ENCODE assay signal across 16 mouse cellular contexts in the genomic region with DNA sequence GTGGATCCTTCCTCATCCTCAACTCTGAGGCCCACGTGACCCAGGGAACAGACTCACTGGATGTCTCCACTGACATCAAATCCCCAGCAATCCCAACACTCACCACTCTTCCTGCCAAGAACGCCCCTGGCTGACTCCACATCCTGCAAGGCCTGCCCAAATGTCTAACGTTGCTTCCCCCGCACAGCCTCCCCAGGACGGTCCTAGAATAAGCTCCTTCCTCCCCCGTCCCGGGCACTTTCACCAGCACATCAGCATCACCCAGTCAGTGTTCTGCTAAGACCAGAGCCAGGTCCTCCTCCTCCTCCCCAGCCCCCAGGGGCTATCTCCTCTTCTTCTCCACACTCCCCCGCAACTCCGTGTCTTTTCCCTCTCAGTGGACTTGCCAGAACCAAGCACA.
DNase-seq lines count a peak whose midpoint lies in the region; ATAC-seq and TF ChIP-seq lines count a peak whose summit lies in the region.
"Had no signal": no experiment of that assay in that cellular context is flagged by ENCODE, and none has a peak within 500 bp of the region (broad histone marks: within the 10 kb centered on the region; RNA-seq: fewer than 3 reads in every experiment).

No protein-coding gene starts in this region.

- no peaks in the 10 kb centered on the region for H3K9me3 ChIP-seq in heart, embryonic 15.5 days (replicated peaks)
- H3K9me3 ChIP-seq: forebrain, embryonic 13.5 days; midbrain, embryonic 12.5 days; neural tube, embryonic 15.5 days; stomach, embryonic 15.5 days had no signal

- WGBS in kidney, adult 2 months, result 58% methylated on average over 9 of the region's 9 CpGs
- 48% methylated on average over 9 of the region's 9 CpGs for WGBS in heart, embryonic 15.5 days

- no peak for TF ChIP-seq CTCF in kidney, adult 2 months (conservative IDR thresholded peaks at IDR 0.05; ENCODE audit: insufficient read depth, insufficient read length, low read depth, low read length)

- TF ChIP-seq POLR2A in kidney, adult 2 months (IDR thresholded peaks at IDR 0.05; ENCODE audit: low read depth, low read length), result no peak

- no peak overlapping the region for H3K4me2 ChIP-seq in heart, embryonic 15.5 days
- H3K4me2 ChIP-seq: forebrain, embryonic 13.5 days; midbrain, embryonic 12.5 days; neural tube, embryonic 15.5 days; stomach, embryonic 15.5 days had no signal

- no peak overlapping the region for H3K9ac ChIP-seq in heart, embryonic 15.5 days
- H3K9ac ChIP-seq: forebrain, embryonic 13.5 days; midbrain, embryonic 12.5 days; neural tube, embryonic 15.5 days; stomach, embryonic 15.5 days had no signal

- no peaks in the 10 kb centered on the region for H3K4me1 ChIP-seq in kidney, adult 2 months (ENCODE audit: control insufficient read depth, insufficient read depth, low read length)
- peaks cover 28% of the 10 kb centered on the region for H3K4me1 ChIP-seq in heart, embryonic 15.5 days (replicated peaks)
- H3K4me1 ChIP-seq: forebrain, embryonic 13.5 days; neural tube, embryonic 15.5 days had no signal

- H3K4me3 ChIP-seq in kidney, adult 2 months (ENCODE audit: insufficient read depth, low read depth, low read length), result no peak overlapping the region
- no peak overlapping the region for H3K4me3 ChIP-seq in heart, embryonic 15.5 days
- H3K4me3 ChIP-seq: forebrain, embryonic 13.5 days; midbrain, embryonic 12.5 days; neural tube, embryonic 15.5 days; stomach, embryonic 15.5 days had no signal

- H3K36me3 ChIP-seq in kidney, adult 2 months (ENCODE audit: control insufficient read depth, insufficient read depth, low read length), result no peaks in the 10 kb centered on the region
- no peaks in the 10 kb centered on the region for H3K36me3 ChIP-seq in heart, embryonic 15.5 days
- H3K36me3 ChIP-seq: midbrain, embryonic 12.5 days; neural tube, embryonic 15.5 days; stomach, embryonic 15.5 days had no signal

- ATAC-seq in heart, embryonic 15.5 days (replicated peaks; ENCODE audit: insufficient number of reproducible peaks, insufficient read depth, low FRiP score, low read depth), result no peak
- ATAC-seq: forebrain, embryonic 13.5 days; hindbrain, postnatal 0 days had no signal

- no peak overlapping the region for H3K27ac ChIP-seq in kidney, adult 2 months (ENCODE audit: insufficient read depth, low read depth, low read length)
- 0 out of 2 replicates have a peak overlapping the region, but pooled peaks have one; percentile 18 for H3K27ac ChIP-seq in heart, embryonic 15.5 days
- H3K27ac ChIP-seq: forebrain, embryonic 13.5 days; hindbrain, postnatal 0 days; kidney, postnatal 0 days; midbrain, embryonic 12.5 days; neural tube, embryonic 15.5 days; stomach, embryonic 15.5 days had no signal

- no peaks in the 10 kb centered on the region for H3K27me3 ChIP-seq in kidney, adult 2 months (replicated peaks; ENCODE audit: control insufficient read depth, insufficient read depth, low read length)
- H3K27me3 ChIP-seq in heart, embryonic 15.5 days, result no peaks in the 10 kb centered on the region
- H3K27me3 ChIP-seq: forebrain, embryonic 13.5 days; midbrain, embryonic 12.5 days; neural tube, embryonic 15.5 days; stomach, embryonic 15.5 days had no signal

- DNase-seq in adrenal gland, postnatal 14 days, result peak; percentile 23
- DNase-seq in adrenal gland, postnatal 25 days, result no peak
- DNase-seq in kidney, postnatal 4 days, result peak; percentile 35 to 65
- no peak for DNase-seq in kidney, adult 2 months
- peak; percentile 9 for DNase-seq in lung, postnatal 36 days
- DNase-seq in layer of hippocampus, postnatal 10 days (ENCODE audit: low spot score in 2 of 2), result no peak
- DNase-seq in thymus, postnatal 0 days (ENCODE audit: low spot score), result no peak
- DNase-seq: cerebellum, adult 8-10 months; right cerebral cortex, postnatal 4 days had no signal

Comparison
In these comparisons a context has a peak if more than half of its experiments do, and no peak if none do; other contexts are left out.
1. DNase-seq: peak in adrenal gland, postnatal 14 days (single experiment), kidney, postnatal 4 days (2 of 2) and lung, postnatal 36 days (single experiment); none in adrenal gland, postnatal 25 days (single experiment), kidney, adult 2 months (single experiment), layer of hippocampus, postnatal 10 days (0 of 2) and thymus, postnatal 0 days (single experiment).